Mouse (Mus musculus): ENCODE measurements around the gene Prima1. TPM values are rescaled to one million over a fixed set of nuclear protein-coding genes. Genes with fewer than 3 reads are reported as not detected.

Gene Prima1
- polyA plus RNA-seq, 1 experiment from 2014 or later: 1.4 TPM

Other genes starting within 250 kb of the Prima1 start
- 7.2 and 11.3 TPM in 2 replicates for gene Fam181a, start 68.8 kb upstream of the Prima1 start, polyA plus RNA-seq (2015; fragmentation: Nextera tagmentation; extraction: Ambion mirVana)
- gene Asb2, start 113.9 kb upstream of the Prima1 start, polyA plus RNA-seq (2015; fragmentation: Nextera tagmentation; extraction: Ambion mirVana): 1.0 and 1.2 TPM in 2 replicates
- gene Otub2, start 146.5 kb upstream of the Prima1 start, polyA plus RNA-seq (2015; fragmentation: Nextera tagmentation; extraction: Ambion mirVana): 22.5 and 24.0 TPM in 2 replicates
- gene 9330161L09Rik, start 165.7 kb upstream of the Prima1 start, polyA plus RNA-seq (2015; fragmentation: Nextera tagmentation; extraction: Ambion mirVana): 0.97 and 1.3 TPM in 2 replicates
- gene Ddx24, start 183.7 kb upstream of the Prima1 start, polyA plus RNA-seq (2015; fragmentation: Nextera tagmentation; extraction: Ambion mirVana): 158 and 171 TPM in 2 replicates
- gene Ifi27, start 192.1 kb upstream of the Prima1 start, polyA plus RNA-seq (2015; fragmentation: Nextera tagmentation; extraction: Ambion mirVana): 14.4 and 18.4 TPM in 2 replicates
- 5.6 and 13.0 TPM in 2 replicates for gene Ifi27l2a, start 201.5 kb upstream of the Prima1 start, polyA plus RNA-seq (2015; fragmentation: Nextera tagmentation; extraction: Ambion mirVana)
- not detected in 2 replicates for gene Ifi27l2b, start 215.1 kb upstream of the Prima1 start, polyA plus RNA-seq (2015; fragmentation: Nextera tagmentation; extraction: Ambion mirVana)